Mouse (Mus musculus) neutrophil, adult 65 days (primary cell): ENCODE measurements around the gene Gpc3. TPM values are rescaled to one million over a fixed set of nuclear protein-coding genes. Genes with fewer than 3 reads are reported as not detected.

ENCODE experiments used
- total RNA-seq: library from RNA; stranded (reverse); gene quantifications from 2 replicates; pipeline ENCODE4 v1.2.4, GENCODE M21; 2023

The Gpc3 gene
- 0.41 TPM in 1 of 2 replicates, not detected in the other for total RNA-seq

DNA sequence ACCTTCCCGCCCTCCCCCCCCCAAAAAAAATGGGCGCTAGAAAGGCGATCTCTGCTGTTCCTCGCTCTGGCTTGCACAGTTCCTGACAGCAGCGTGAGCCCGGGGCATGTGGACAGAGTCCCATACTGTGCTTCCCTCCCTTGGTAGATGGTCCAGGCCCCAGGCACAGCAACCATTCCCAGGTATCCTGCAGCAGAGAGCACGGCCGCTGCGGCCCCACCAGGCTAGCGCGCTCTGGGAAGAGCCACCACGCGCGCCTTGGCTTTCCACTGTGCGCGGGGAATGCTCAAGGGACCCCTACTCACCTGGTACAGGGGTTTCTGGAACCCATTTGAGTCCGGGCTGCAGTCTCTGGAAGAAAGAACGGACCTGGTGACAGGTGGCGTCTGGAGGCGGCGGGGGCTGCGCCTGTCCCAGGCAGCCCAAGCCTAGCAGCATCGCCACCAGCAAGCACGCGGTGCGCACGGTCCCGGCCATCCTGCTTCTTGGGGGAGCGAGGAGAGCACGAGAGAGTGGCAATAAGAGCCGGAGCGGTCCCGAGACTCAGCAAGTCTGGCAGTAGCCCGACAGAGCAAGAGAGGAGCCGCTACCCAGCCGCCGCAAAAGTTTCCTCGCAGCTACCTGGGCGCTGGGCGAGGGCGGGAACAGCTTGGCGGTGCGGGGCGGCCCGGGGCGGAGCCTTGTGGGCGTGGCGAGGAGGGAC lies at the start of gene Gpc3:
Gene Gpc3 (minus strand): TSS at position 623 of the 703 bp plus-strand sequence.

Other genes starting within 250 kb of the Gpc3 start
- not detected in 2 replicates for gene Ccdc160, start 177.2 kb upstream of the Gpc3 start, total RNA-seq